Mouse (Mus musculus): Measurements from ENCODE around the gene Ccdc43.
"Not testable (repeated sequence)": the region's sequence is repeated elsewhere in the genome, so short reads cannot be mapped to it uniquely, and the experiment has no call there.

Ccdc43 gene

GRCm38 (mm10) chr11:102697338-102698017, at the start of gene Ccdc43:
TSS of gene Ccdc43 (minus strand) at chr11:102697782.
- DNase-seq (ENCODE audit: low spot score in 2 of 2) = peak; percentile 76 to 81

GRCm38 (mm10) chr11:102744746-102745145, 47.2 kb upstream of the Ccdc43 start:
- DNase-seq (ENCODE audit: low spot score in 2 of 2) = no peak

DNA sequence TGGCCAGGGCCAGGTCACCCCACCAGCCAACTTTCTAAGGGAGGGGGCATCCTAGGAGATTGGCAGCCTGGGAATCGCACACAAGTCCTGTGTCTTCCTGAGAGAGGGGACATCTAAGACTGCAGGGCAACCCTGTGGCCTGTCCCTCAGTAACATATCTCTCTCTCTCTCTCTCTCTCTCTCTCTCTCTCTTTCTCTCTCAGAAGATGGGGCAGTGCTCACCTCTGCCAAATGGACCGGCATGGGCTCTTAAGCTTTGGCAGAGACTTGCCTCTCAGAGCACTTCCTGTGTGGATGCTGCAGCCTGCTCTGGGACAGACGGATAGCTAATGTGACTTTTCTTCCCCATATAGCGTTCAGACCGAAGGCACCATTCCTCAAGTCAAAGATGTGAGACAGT, 45.3 kb upstream of the Ccdc43 start:
- DNase-seq (ENCODE audit: low spot score in 2 of 2) = no peak

DNA sequence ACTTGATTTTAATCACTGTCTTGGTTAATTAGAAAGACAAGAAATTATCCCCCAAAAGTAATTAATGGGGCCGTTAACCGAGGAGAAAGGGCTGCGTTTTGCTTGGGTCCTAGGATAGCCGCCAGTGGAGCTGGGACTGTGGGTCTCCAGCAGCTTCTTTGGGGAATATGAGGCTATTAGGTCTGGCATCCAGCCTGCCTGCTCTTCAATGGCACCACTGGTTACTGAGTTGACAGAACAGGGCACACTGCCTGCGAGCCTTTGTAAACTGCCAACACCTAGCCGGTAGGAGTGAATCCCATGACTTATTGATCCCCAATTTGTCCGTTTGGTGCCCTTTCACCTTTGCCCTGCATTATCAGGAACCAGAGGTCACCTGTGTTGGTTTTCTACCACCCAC, 44.5 kb upstream of the Ccdc43 start:
- no peak for DNase-seq (ENCODE audit: low spot score in 2 of 2)

DNA sequence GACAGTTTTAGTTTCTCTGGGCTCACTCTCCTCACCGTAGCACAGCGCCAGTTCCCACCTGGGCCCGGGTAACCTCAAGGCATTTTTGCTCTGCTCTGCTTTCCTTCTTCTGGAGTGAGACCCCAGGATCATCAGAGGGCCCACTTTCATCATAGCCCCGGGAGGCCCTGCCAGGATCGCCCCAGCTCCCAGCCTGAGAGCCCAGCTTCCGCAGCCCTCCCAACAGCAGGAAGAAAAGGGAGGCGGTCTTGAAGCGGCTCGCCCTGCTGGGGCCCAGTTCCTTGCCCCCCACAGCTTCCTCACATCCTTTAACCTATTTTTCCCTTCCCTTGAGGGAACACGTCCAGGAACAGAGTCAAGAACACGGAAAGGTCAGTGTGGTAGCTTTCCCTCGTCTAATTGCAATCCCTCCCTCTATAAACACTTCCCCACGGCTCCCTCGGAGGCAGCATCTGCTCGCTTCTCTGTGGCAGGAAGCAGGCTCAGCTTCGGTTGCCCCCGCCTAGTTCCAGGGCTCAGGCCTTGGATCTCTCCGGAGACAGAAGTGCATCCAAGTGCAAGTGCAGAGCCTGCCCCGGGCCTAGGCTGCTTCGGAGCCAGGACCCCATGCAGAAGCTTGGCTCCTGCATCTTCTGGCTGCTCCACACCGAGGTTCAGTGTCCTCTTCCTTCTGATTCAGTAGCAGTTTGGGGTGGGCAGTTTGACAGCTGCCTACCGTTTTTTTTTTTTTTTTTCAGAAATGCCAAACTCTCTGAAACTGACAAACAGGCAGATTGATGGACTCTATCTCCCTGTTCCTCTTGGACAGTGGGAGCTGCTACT, 43.8 kb upstream of the Ccdc43 start:
- DNase-seq (ENCODE audit: low spot score in 2 of 2) = no peak

- no peak for DNase-seq (ENCODE audit: low spot score in 2 of 2)
Measured at GRCm38 (mm10) chr11:102740634-102741033, 43.1 kb upstream of the Ccdc43 start.

DNA sequence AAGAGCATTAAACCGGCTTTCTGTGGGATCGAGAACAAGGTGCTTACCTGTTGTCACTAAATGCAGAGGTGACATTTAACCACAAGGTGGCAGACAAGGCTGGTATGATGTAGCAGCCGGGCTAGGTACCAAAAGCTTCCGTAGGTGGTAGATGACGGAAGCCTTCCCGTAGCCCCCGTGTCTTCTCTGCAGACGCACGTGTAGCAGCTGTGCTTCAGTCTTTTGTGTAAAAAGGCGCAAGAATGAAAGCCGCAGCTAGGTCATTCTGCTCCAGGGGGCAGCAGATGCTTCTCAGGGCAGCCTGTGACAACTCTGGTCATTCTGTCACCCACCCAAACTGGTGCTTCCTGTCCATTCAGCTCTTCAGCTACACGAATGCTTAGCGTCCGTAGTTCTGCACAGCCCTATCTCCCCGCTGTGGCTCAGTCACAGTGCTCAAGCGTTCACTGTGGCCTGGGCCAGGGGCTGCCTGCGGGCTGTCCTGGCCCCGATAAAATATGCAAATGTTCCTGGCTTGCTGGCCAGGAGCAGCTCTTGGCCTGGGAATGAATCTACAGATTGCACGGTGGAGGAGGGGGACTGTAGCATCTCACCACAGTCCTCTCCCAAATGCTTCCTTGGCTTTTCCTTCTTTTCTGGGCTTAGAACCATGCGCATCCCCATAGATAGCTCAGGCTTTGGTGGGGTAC, 41.8 kb upstream of the Ccdc43 start:
- DNase-seq (ENCODE audit: low spot score in 2 of 2) = peak; percentile 59 to 75

- DNase-seq (ENCODE audit: low spot score in 2 of 2) = no peak
Measured at GRCm38 (mm10) chr11:102738046-102738445, 40.5 kb upstream of the Ccdc43 start.

DNA sequence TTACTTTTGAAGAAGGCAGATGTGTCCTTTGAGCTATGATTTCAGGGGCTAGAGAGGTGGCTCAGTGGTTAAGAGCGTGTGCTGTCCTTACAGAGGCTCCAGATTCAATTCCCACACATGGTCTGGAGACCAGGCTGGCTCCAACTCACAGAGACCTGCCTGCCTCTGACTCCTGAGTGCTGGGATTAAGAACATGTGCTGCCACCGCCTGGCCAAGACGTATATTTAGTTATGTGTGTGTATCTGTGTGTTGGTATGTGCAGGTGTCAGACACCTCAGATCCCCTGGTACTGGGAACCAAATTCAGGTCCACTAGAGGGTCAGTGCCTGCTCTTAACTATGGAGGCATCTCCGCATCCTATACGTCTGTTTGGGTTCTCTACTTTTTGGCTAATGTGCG, 37.4 kb upstream of the Ccdc43 start:
- no peak for DNase-seq (ENCODE audit: low spot score in 2 of 2)

- DNase-seq (ENCODE audit: low spot score in 2 of 2) = no peak
Measured at GRCm38 (mm10) chr11:102733146-102733545, 35.6 kb upstream of the Ccdc43 start.

DNA sequence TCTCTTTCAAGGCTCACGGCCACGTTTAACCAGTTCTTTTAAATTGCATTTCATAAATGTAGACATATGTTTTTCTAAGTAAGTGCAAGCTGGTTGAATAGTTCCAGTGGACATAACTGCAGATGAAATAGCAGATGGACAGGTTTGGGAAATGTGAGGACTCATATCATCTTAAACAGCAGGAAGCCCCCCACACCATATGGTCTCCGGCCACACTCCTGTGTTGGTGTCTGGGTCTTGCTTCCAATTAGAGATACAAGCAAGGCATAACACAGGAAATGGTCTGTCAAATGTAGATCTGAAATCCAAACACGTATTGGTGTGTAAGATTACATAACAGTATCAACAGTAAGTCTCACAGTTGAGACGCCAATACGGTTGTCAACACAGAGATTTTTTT, 33.8 kb upstream of the Ccdc43 start:
- no peak for DNase-seq (ENCODE audit: low spot score in 2 of 2)

- DNase-seq (ENCODE audit: low spot score in 2 of 2) = no peak
Measured at GRCm38 (mm10) chr11:102729835-102730234, 32.3 kb upstream of the Ccdc43 start.

DNA sequence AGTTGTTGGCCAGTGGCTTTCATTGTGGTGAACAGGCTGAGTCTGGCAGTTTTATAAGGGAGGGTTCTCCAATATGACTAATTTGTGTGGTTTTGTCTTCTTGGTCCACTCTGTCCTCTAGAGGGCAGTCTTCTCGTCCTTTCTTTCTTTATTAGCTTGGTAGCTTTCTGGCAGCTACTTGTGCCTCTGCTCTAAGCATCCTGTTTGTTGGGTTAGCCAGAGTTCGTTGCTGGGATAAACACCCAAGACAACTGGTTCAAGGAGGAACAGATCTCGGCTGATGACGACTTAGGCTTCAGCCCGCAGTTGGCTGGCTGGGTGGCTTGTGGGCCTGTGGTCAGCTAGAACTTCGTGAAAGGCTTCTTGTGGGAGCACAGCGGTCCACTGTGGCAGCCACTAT, 31.0 kb upstream of the Ccdc43 start:
- DNase-seq (ENCODE audit: low spot score in 2 of 2) = no peak

GRCm38 (mm10) chr11:102725574-102725973, 28.0 kb upstream of the Ccdc43 start:
- DNase-seq (ENCODE audit: low spot score in 2 of 2) = no peak

DNA sequence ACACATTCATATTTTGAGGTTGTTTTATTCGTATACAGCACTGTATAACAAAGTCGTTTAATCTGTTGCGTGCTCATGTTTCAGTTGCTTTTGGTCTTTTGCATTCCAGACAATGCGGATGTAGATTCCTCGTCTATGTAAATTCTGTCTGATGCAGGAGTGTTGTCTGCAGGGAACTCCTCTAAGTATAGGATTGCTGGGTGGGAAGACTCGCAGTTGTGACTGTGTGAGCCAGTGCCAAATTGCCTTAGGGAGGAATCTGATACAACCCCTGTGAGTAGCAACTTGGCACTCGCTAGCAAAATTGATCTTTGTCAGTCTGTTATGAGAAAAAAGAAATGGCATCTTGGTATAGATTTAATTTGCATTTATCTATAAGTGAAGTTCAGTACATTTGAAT, 18.6 kb upstream of the Ccdc43 start:
- DNase-seq (ENCODE audit: low spot score in 2 of 2) = no peak

DNA sequence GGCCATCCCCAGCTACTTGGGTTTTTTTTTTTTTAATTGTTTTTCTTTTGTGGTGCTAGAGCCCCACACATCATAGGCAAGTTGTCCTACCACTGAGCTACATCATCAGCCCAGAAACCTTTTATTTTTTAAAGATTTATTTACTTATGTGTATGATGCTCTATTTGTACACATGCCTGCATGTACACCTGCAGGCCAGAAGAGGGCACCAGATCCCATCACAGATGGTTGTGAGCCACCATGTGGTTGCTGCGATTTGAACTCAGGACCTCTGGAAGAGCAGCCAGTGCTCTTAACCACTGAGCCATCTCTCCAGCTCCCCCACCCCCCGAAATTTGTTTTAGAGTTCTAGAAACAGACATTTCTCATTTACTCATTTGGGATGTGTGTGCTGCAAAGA, 17.0 kb upstream of the Ccdc43 start:
- DNase-seq (ENCODE audit: low spot score in 2 of 2) = not testable (repeated sequence)

- no peak for DNase-seq (ENCODE audit: low spot score in 2 of 2)
Measured at GRCm38 (mm10) chr11:102712411-102712810, 14.8 kb upstream of the Ccdc43 start.

DNA sequence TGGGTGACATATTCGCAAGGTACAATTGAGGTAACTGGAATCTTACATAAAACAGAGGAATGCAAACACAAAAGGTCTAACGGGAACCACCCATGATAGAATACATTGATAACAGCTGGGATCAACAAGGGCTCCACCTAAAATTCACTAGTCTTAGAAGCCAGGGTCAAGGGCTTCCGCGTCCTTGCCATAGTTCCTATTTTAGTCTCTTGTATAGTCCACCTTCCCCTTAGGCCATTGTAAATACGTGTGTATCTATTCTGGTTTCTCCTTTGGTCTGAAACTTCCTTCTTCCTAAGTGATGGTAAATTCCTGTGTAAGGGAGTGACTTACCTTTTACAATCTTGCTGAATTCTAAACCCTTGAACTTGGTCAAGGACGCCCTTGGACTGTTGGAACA, 4.6 kb upstream of the Ccdc43 start:
- DNase-seq (ENCODE audit: low spot score in 2 of 2) = not testable (repeated sequence)

GRCm38 (mm10) chr11:102698018-102698476, 465 bp upstream of the Ccdc43 start:
- DNase-seq (ENCODE audit: low spot score in 2 of 2) = no peak

GRCm38 (mm10) chr11:102695289-102695688, 2.3 kb downstream of the Ccdc43 start:
- DNase-seq (ENCODE audit: low spot score in 2 of 2) = peak in 1 of 2 experiments; percentile 18

GRCm38 (mm10) chr11:102690162-102690561, 7.4 kb downstream of the Ccdc43 start:
- peak; percentile 19 to 28 for DNase-seq (ENCODE audit: low spot score in 2 of 2)

- DNase-seq (ENCODE audit: low spot score in 2 of 2) = no peak
Measured at GRCm38 (mm10) chr11:102665637-102666435, 31.7 kb downstream of the Ccdc43 start.

Data from right cerebral cortex, postnatal 36 days (tissue).